Comparison of ENCODE assay signal across 17 mouse cellular contexts in the genomic region with DNA sequence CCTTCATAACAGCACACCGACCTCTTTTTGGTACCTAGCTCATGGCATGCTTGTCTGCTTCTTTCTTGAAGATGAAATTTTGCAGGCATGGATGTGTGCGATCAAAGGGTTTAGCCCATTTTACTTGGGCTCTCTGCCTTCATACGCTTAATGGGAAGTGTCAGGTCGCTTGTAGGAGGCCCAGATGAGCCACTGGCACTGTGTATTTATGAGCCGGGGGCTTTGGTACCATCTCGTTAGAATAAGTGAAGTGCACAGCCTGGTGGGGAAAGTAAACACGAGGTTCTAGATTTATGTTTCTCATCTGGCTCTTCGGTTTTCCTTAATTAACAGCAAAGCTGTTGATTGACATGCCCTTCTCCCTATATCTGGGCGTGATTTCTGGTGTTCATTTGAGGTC.
"Had no signal": no experiment of that assay in that cellular context is flagged by ENCODE, and none has a peak within 500 bp of the region (broad histone marks: within the 10 kb centered on the region; RNA-seq: fewer than 3 reads in every experiment).

No protein-coding gene starts in this region.

- H3K9me3 ChIP-seq: intestine, embryonic 15.5 days; limb, embryonic 12.5 days; liver, embryonic 13.5 days; lung, embryonic 15.5 days; midbrain, embryonic 12.5 days; neural tube, embryonic 12.5 days; stomach, embryonic 15.5 days had no signal

- H3K27ac ChIP-seq: intestine, embryonic 15.5 days; left cerebral cortex, adult 2 months; limb, embryonic 12.5 days; liver, embryonic 13.5 days; lung, embryonic 15.5 days; macrophage; midbrain, embryonic 12.5 days; neural tube, embryonic 12.5 days; stomach, embryonic 15.5 days had no signal

- DNase-seq: kidney, adult 8-10 months; liver; liver, embryonic 13.5 days; liver, postnatal 0 days; lung, postnatal 14 days; right cerebral cortex, postnatal 14 days; thymus, adult 2 months; thymus, postnatal 25 days had no signal

- H3K4me3 ChIP-seq: intestine, embryonic 15.5 days; left cerebral cortex, adult 2 months; limb, embryonic 12.5 days; liver, embryonic 13.5 days; lung, embryonic 15.5 days; megakaryocyte, embryonic 14.5 days; midbrain, embryonic 12.5 days; neural tube, embryonic 12.5 days; stomach, embryonic 15.5 days had no signal

- H3K27me3 ChIP-seq: intestine, embryonic 15.5 days; limb, embryonic 12.5 days; liver, embryonic 13.5 days; lung, embryonic 15.5 days; megakaryocyte, embryonic 14.5 days; midbrain, embryonic 12.5 days; neural tube, embryonic 12.5 days; stomach, embryonic 15.5 days had no signal

- H3K36me3 ChIP-seq: intestine, embryonic 15.5 days; liver, embryonic 13.5 days; lung, embryonic 15.5 days; midbrain, embryonic 12.5 days; neural tube, embryonic 12.5 days; stomach, embryonic 15.5 days had no signal

- ATAC-seq: liver, postnatal 0 days had no signal

- H3K4me2 ChIP-seq: intestine, embryonic 15.5 days; limb, embryonic 12.5 days; liver, embryonic 13.5 days; lung, embryonic 15.5 days; midbrain, embryonic 12.5 days; neural tube, embryonic 12.5 days; stomach, embryonic 15.5 days had no signal

- H3K9ac ChIP-seq: intestine, embryonic 15.5 days; limb, embryonic 12.5 days; liver, embryonic 13.5 days; liver, postnatal 0 days; lung, embryonic 15.5 days; midbrain, embryonic 12.5 days; neural tube, embryonic 12.5 days; stomach, embryonic 15.5 days had no signal
